Mouse (Mus musculus) midbrain, embryonic 11.5 days (tissue): ENCODE measurements at regions not wholly inside any gene's neighbourhood (a gene's known extent, or its start where the extent isn't known, plus 50 kb on each side); places are given as distances from the start of the nearest gene placed in this dataset.

Source experiments
- ATAC-seq: fragments of 200-750 bp; cut with Nextera tagmentation; 2 replicates; pipeline ENCODE4 v1.8.0; 2017; ENCODE audit warnings: moderate TSS enrichment, moderate library complexity; ENCODE audit not compliant: low FRiP score
- DNase-seq: peaks from one replicate; pipeline ENCODE4 v3.0.0; 2015; ENCODE audit warnings: low spot score; ENCODE audit errors: missing footprints
- H3K27ac ChIP-seq: fragments of 300-500 bp; sonication (generic); 2 replicates; pipeline ENCODE4 v1.5.1; 2014; ENCODE audit warnings: low read depth, low read length
- H3K27me3 ChIP-seq: fragments of 300-500 bp; sonication (generic); 2 replicates; pipeline ENCODE4 v1.6.1; 2014; ENCODE audit warnings: mild to moderate bottlenecking, low read length, moderate library complexity, mixed read lengths; ENCODE audit not compliant: control insufficient read depth, insufficient read depth
- H3K36me3 ChIP-seq: fragments of 300-500 bp; sonication (generic); 2 replicates; pipeline ENCODE4 v1.6.1; 2014; ENCODE audit warnings: mild to moderate bottlenecking, low read length, moderate library complexity, mixed read lengths; ENCODE audit not compliant: control insufficient read depth, insufficient read depth
- H3K4me1 ChIP-seq: fragments of 300-500 bp; sonication (generic); 2 replicates; pipeline ENCODE4 v1.6.1; 2014; ENCODE audit warnings: low read length; ENCODE audit not compliant: control insufficient read depth, insufficient read depth
- H3K4me2 ChIP-seq: fragments of 300-500 bp; sonication (generic); 2 replicates; pipeline ENCODE4 v1.6.1; 2014; ENCODE audit warnings: mild to moderate bottlenecking, moderate library complexity
- H3K4me3 ChIP-seq: fragments of 300-500 bp; sonication (generic); 2 replicates; pipeline ENCODE4 v1.5.1; 2014; ENCODE audit warnings: low read depth, low read length
- H3K9ac ChIP-seq: fragments of 300-500 bp; sonication (generic); 2 replicates; pipeline ENCODE4 v1.6.1; 2014; ENCODE audit warnings: low read length
- H3K9me3 ChIP-seq: fragments of 300-500 bp; sonication (generic); 2 replicates; pipeline ENCODE4 v1.6.1; 2016; ENCODE audit warnings: low read length; ENCODE audit not compliant: control insufficient read depth
- WGBS: fragments of 180-500 bp; shearing (Covaris S2); extraction: QIAGEN DNeasy Blood & Tissue Kit; methylation state at CpG from one replicate; pipeline ENCODE4 v1.1.7; 2014; 5-methylcytosine and 5-hydroxymethylcytosine counted together

GRCm38 (mm10) chr8:6439069-6439468, 1333.9 kb upstream of the Slc10a2 start:
- WGBS, result 75% methylated on average over 4 of the region's 4 CpGs
- ATAC-seq (0 out of 2 replicates have a peak, but pooled peaks have one; percentile 38), DNase-seq (no peak)
- Histone ChIP-seq H3K36me3 (no peaks in the 10 kb centered on the region), H3K9ac (no peak overlapping the region), H3K27me3 (no peaks in the 10 kb centered on the region), H3K27ac (no peak overlapping the region), H3K9me3 (no peaks in the 10 kb centered on the region), H3K4me2 (no peak overlapping the region), H3K4me3 (no peak overlapping the region), H3K4me1 (no peaks in the 10 kb centered on the region)
